Mouse (Mus musculus) adrenal gland, adult 8-10 months (tissue): ENCODE measurements around the gene Gzmg. TPM values are rescaled to one million over a fixed set of nuclear protein-coding genes. Genes with fewer than 3 reads are reported as not detected.
A peak's percentile ranks its signal among the peaks of the same experiment; 100 is the strongest.
"Not testable (repeated sequence)": the region's sequence is repeated elsewhere in the genome, so short reads cannot be mapped to it uniquely, and the experiment has no call there.

Experiments used
- DNase-seq: peaks from one replicate; pipeline ENCODE4 v3.0.0; 2022
- total RNA-seq, 4 experiments: library from RNA; stranded (reverse); gene quantifications; 2 replicates each; pipeline ENCODE4 v1.2.4; 2022

The Gzmg gene
- not detected for total RNA-seq

- not testable (repeated sequence) for DNase-seq
These were observed at the start of gene Gzmg for GRCm38 (mm10) chr14:56159479-56159878. TSS of gene Gzmg (minus strand) at chr14:56159579.

- no peak for DNase-seq
These were observed 46.2 kb upstream of the Gzmg start for GRCm38 (mm10) chr14:56205613-56206012.

- DNase-seq: not testable (repeated sequence)
These were observed 45.6 kb upstream of the Gzmg start for GRCm38 (mm10) chr14:56205021-56205420.

GRCm38 (mm10) chr14:56203975-56204374 is 44.6 kb upstream of the Gzmg start:
- DNase-seq: peak; percentile 21

GRCm38 (mm10) chr14:56186946-56187345 is 27.6 kb upstream of the Gzmg start:
- no peak for DNase-seq

GRCm38 (mm10) chr14:56186521-56186920 is 27.1 kb upstream of the Gzmg start:
- DNase-seq: no peak

- peak; percentile 3 for DNase-seq
These were observed 18.3 kb upstream of the Gzmg start for GRCm38 (mm10) chr14:56177651-56178050.

GRCm38 (mm10) chr14:56174499-56174898 is 15.1 kb upstream of the Gzmg start, which contains the start of gene Gzmn:
TSS of gene Gzmn (minus strand) at chr14:56174599.
- DNase-seq: no peak

- DNase-seq: no peak
These were observed 14.0 kb upstream of the Gzmg start for GRCm38 (mm10) chr14:56173396-56173795.

GRCm38 (mm10) chr14:56172744-56173143 is 13.4 kb upstream of the Gzmg start:
- no peak for DNase-seq

GRCm38 (mm10) chr14:56168009-56168408 is 8.6 kb upstream of the Gzmg start:
- DNase-seq: no peak

- no peak for DNase-seq
These were observed 2.7 kb upstream of the Gzmg start for GRCm38 (mm10) chr14:56162109-56162508.

- no peak for DNase-seq
These were observed 4.0 kb downstream of the Gzmg start for GRCm38 (mm10) chr14:56155340-56155739.

GRCm38 (mm10) chr14:56133675-56134074 is 25.7 kb downstream of the Gzmg start:
- not testable (repeated sequence) for DNase-seq

- not testable (repeated sequence) for DNase-seq
These were observed 26.9 kb downstream of the Gzmg start, which contains the start of gene Gzmd for GRCm38 (mm10) chr14:56132508-56132907. TSS of gene Gzmd (minus strand) at chr14:56132608.

- DNase-seq: no peak
These were observed 31.0 kb downstream of the Gzmg start for GRCm38 (mm10) chr14:56128341-56128740.

GRCm38 (mm10) chr14:56123516-56123915 is 35.9 kb downstream of the Gzmg start:
- peak; percentile 29 for DNase-seq

- DNase-seq: no peak
These were observed 38.9 kb downstream of the Gzmg start, which contains the start of gene Gzme for GRCm38 (mm10) chr14:56120525-56120924. TSS of gene Gzme (minus strand) at chr14:56120625.

GRCm38 (mm10) chr14:56115531-56116310 is 43.7 kb downstream of the Gzmg start:
- not testable (repeated sequence) for DNase-seq

Other genes with a start within 250 kb of the Gzmg start
- gene Cma1, start 214.9 kb downstream of the Gzmg start, total RNA-seq: 1 to 10 TPM in 3 of 4 experiments, under 1 TPM in 1; 0.99 to 3.0 (median 1.8) TPM
- gene Cma2, start 208.6 kb downstream of the Gzmg start, total RNA-seq: under 1 TPM in 1 of 4 experiments, not detected in 3; 0.48 TPM
- not detected for gene Mcpt1, start 141.6 kb downstream of the Gzmg start, total RNA-seq
- gene Mcpt9, start 129.1 kb downstream of the Gzmg start, total RNA-seq: not detected
- gene Mcpt2, start 117.5 kb downstream of the Gzmg start, total RNA-seq: not detected
- 1 to 10 TPM in 3 of 4 experiments, under 1 TPM in 1; 0.74 to 3.0 (median 1.8) TPM for gene Mcpt4, start 97.3 kb downstream of the Gzmg start, total RNA-seq
- not detected for gene Mcpt8, start 74.3 kb downstream of the Gzmg start, total RNA-seq
- gene Ctsg, start 57.0 kb downstream of the Gzmg start, total RNA-seq: not detected
- not detected for gene Gzme, start 39.0 kb downstream of the Gzmg start, total RNA-seq
- not detected for gene Gzmd, start 27.0 kb downstream of the Gzmg start, total RNA-seq
- not detected for gene Gzmn, start 15.0 kb upstream of the Gzmg start, total RNA-seq
- not detected for gene Gzmf, start 51.8 kb upstream of the Gzmg start, total RNA-seq
- gene Gzmc, start 75.1 kb upstream of the Gzmg start, total RNA-seq: not detected
- gene Gzmb, start 102.7 kb upstream of the Gzmg start, total RNA-seq: under 1 TPM; 0.19 to 0.40 (median 0.37) TPM
- 1 to 10 TPM in 1 of 4 experiments, under 1 TPM in 1, not detected in 2; 0.10 to 1.0 TPM for gene Atp12a, start 205.5 kb upstream of the Gzmg start, total RNA-seq
- gene Rnf17, start 243.0 kb upstream of the Gzmg start, total RNA-seq: 1 to 10 TPM in 2 of 4 experiments, under 1 TPM in 2; 0.59 to 1.9 (median 1.2) TPM